7 mouse cellular contexts compared by ENCODE assay signal in genomic region chr16:29814655-29815054, GRCm38 (mm10).
A peak's percentile ranks its signal among the peaks of the same experiment; 100 is the strongest.
DNase-seq lines count a peak whose midpoint lies in the region; ATAC-seq and TF ChIP-seq lines count a peak whose summit lies in the region.

No protein-coding gene starts in this region.

- no peaks in the 10 kb centered on the region for H3K36me3 ChIP-seq in hindbrain, embryonic 14.5 days (replicated peaks; ENCODE audit: control insufficient read depth, insufficient read depth)
- no peaks in the 10 kb centered on the region for H3K36me3 ChIP-seq in myocyte (ENCODE audit: control insufficient read depth, insufficient read depth)
- no peaks in the 10 kb centered on the region for H3K36me3 ChIP-seq in lung, postnatal 0 days (ENCODE audit: insufficient read depth, low read length)

- H3K27ac ChIP-seq in layer of hippocampus, adult 2 months, result peak overlapping the region; percentile 98
- H3K27ac ChIP-seq in embryonic fibroblast, embryonic 13.5 days (ENCODE audit: insufficient read depth, low read length), result peak overlapping the region; percentile 20; the same call in 1 of the 2 replicates
- peak overlapping the region; percentile 92; the same call in 1 of the 2 replicates for H3K27ac ChIP-seq in hindbrain, embryonic 14.5 days
- H3K27ac ChIP-seq in lung, postnatal 0 days (ENCODE audit: low read length), result no peak overlapping the region; the same call in 1 of the 2 replicates

- ATAC-seq in hindbrain, embryonic 14.5 days (ENCODE audit: low FRiP score), result no peak
- ATAC-seq in lung, postnatal 0 days, result no peak

- H3K4me2 ChIP-seq in hindbrain, embryonic 14.5 days (replicated peaks), result peak overlapping the region; percentile 99
- peak overlapping the region; percentile 96 for H3K4me2 ChIP-seq in myocyte (ENCODE audit: low read depth)
- H3K4me2 ChIP-seq in lung, postnatal 0 days (replicated peaks; ENCODE audit: low read depth, low read length), result no peak overlapping the region

- TF ChIP-seq EP300 in lung, postnatal 0 days (IDR thresholded peaks at IDR 0.05), result no peak

- no peak overlapping the region for H3K9ac ChIP-seq in hindbrain, embryonic 14.5 days
- no peak overlapping the region for H3K9ac ChIP-seq in lung, postnatal 0 days (replicated peaks; ENCODE audit: low read depth)

- no peak for TF ChIP-seq POLR2A in embryonic fibroblast, embryonic 13.5 days (IDR thresholded peaks at IDR 0.05; ENCODE audit: low read depth, low read length)
- no peak for TF ChIP-seq POLR2A in myocyte (IDR thresholded peaks at IDR 0.05; ENCODE audit: insufficient read length, low read depth)

- 62% methylated on average over 2 of the region's 2 CpGs for WGBS in hindbrain, embryonic 14.5 days
- WGBS in lung, postnatal 0 days, result 61% methylated on average over 2 of the region's 2 CpGs

- no peaks in the 10 kb centered on the region for H3K9me3 ChIP-seq in hindbrain, embryonic 14.5 days (ENCODE audit: control insufficient read depth, low read length)
- no peaks in the 10 kb centered on the region for H3K9me3 ChIP-seq in lung, postnatal 0 days (ENCODE audit: low read length)

- H3K4me1 ChIP-seq in embryonic fibroblast, embryonic 13.5 days (ENCODE audit: control insufficient read depth, insufficient read depth, low read length), result peaks cover 11% of the 10 kb centered on the region; the same call in 1 of the 2 replicates
- H3K4me1 ChIP-seq in hindbrain, embryonic 14.5 days (replicated peaks; ENCODE audit: control insufficient read depth, insufficient read depth, low read length), result peaks cover 6% of the 10 kb centered on the region
- peaks cover 7% of the 10 kb centered on the region; the same call in 1 of the 2 replicates for H3K4me1 ChIP-seq in lung, postnatal 0 days (ENCODE audit: insufficient read depth, low read depth, low read length)

- no peaks in the 10 kb centered on the region for H3K79me2 ChIP-seq in myocyte (ENCODE audit: control insufficient read depth, insufficient read depth)

- no peak overlapping the region for H3ac ChIP-seq in myocyte (ENCODE audit: control insufficient read depth, insufficient read length)

- H3K27me3 ChIP-seq in hindbrain, embryonic 14.5 days (ENCODE audit: control insufficient read depth, insufficient read depth, low read length), result peaks cover 15% of the 10 kb centered on the region
- peaks cover 17% of the 10 kb centered on the region for H3K27me3 ChIP-seq in myocyte (ENCODE audit: control insufficient read depth, insufficient read depth, insufficient read length)
- H3K27me3 ChIP-seq in lung, postnatal 0 days (replicated peaks; ENCODE audit: insufficient read depth, low read length), result no peaks in the 10 kb centered on the region

- no peak for TF ChIP-seq CTCF in layer of hippocampus, adult 2 months (conservative IDR thresholded peaks at IDR 0.05)
- no peak for TF ChIP-seq CTCF in embryonic fibroblast, embryonic 13.5 days (IDR thresholded peaks at IDR 0.05; ENCODE audit: borderline replicate concordance, insufficient read depth, low read length)
- no peak for TF ChIP-seq CTCF in lung, postnatal 0 days (IDR thresholded peaks at IDR 0.05)

- no peak for DNase-seq in layer of hippocampus, adult 2 months (ENCODE audit: low spot score in 2 of 2)
- DNase-seq in layer of hippocampus, postnatal 10 days (ENCODE audit: low spot score in 2 of 2), result no peak
- no peak for DNase-seq in hindbrain, embryonic 14.5 days (ENCODE audit: low spot score)
- no peak for DNase-seq in cerebellum, adult 18-20 months
- DNase-seq in lung, postnatal 0 days (ENCODE audit: low spot score), result no peak

- H3K4me3 ChIP-seq in layer of hippocampus, adult 2 months, result no peak overlapping the region
- H3K4me3 ChIP-seq in embryonic fibroblast, embryonic 13.5 days (ENCODE audit: insufficient read depth, low read length), result no peak overlapping the region
- no peak overlapping the region; the same call in 1 of the 2 replicates for H3K4me3 ChIP-seq in hindbrain, embryonic 14.5 days (replicated peaks; ENCODE audit: low read length)
- peak overlapping the region; percentile 14 for H3K4me3 ChIP-seq in myocyte
- H3K4me3 ChIP-seq in lung, postnatal 0 days (ENCODE audit: low read depth, low read length), result no peak overlapping the region

TF ChIP-seq in myocyte, 11 proteins besides CTCF, POLR2A, EP300 and RAD21:
- no peak for TF ChIP-seq REST (IDR thresholded peaks at IDR 0.05; ENCODE audit: insufficient read depth, insufficient read length)
